Mouse (Mus musculus): ENCODE measurements around the gene Vps72.
A peak's percentile ranks its signal among the peaks of the same experiment; 100 is the strongest.
"Not testable (repeated sequence)": the region's sequence is repeated elsewhere in the genome, so short reads cannot be mapped to it uniquely, and the experiment has no call there.

Vps72 gene

GRCm38 (mm10) chr3:95110911-95111726, at the start of gene Vps72:
TSS of gene Vps72 (plus strand) at chr3:95111022.
- DNase-seq (ENCODE audit: low spot score), result peak; percentile 81

GRCm38 (mm10) chr3:95063741-95064140, 47.1 kb upstream of the Vps72 start:
- DNase-seq (ENCODE audit: low spot score), result no peak

GRCm38 (mm10) chr3:95065553-95065952, 45.3 kb upstream of the Vps72 start:
- DNase-seq (ENCODE audit: low spot score), result no peak

- DNase-seq (ENCODE audit: low spot score), result no peak
Measured at GRCm38 (mm10) chr3:95066095-95066494, 44.7 kb upstream of the Vps72 start.

GRCm38 (mm10) chr3:95066570-95066969, 44.3 kb upstream of the Vps72 start:
- no peak for DNase-seq (ENCODE audit: low spot score)

- no peak for DNase-seq (ENCODE audit: low spot score)
Measured at GRCm38 (mm10) chr3:95071606-95072005, 39.2 kb upstream of the Vps72 start.

- DNase-seq (ENCODE audit: low spot score), result no peak
Measured at GRCm38 (mm10) chr3:95088071-95088470, 22.8 kb upstream of the Vps72 start.

- DNase-seq (ENCODE audit: low spot score), result no peak
Measured at GRCm38 (mm10) chr3:95100854-95101253, 10.0 kb upstream of the Vps72 start.

- no peak for DNase-seq (ENCODE audit: low spot score)
Measured at GRCm38 (mm10) chr3:95105121-95105520, 5.7 kb upstream of the Vps72 start.

- DNase-seq (ENCODE audit: low spot score), result no peak
Measured at GRCm38 (mm10) chr3:95105586-95106337, 5.1 kb upstream of the Vps72 start.

- DNase-seq (ENCODE audit: low spot score), result peak; percentile 94
Measured at GRCm38 (mm10) chr3:95106338-95107117, 4.3 kb upstream of the Vps72 start, which contains the start of gene Pip5k1a. TSS of gene Pip5k1a (minus strand) at chr3:95106930.

GRCm38 (mm10) chr3:95107308-95107707, 3.5 kb upstream of the Vps72 start:
- not testable (repeated sequence) for DNase-seq (ENCODE audit: low spot score)

- DNase-seq (ENCODE audit: low spot score), result no peak
Measured at GRCm38 (mm10) chr3:95107898-95108297, 2.9 kb upstream of the Vps72 start.

- DNase-seq (ENCODE audit: low spot score), result no peak
Measured at GRCm38 (mm10) chr3:95112760-95113159, 1.9 kb downstream of the Vps72 start.

GRCm38 (mm10) chr3:95117751-95118150, 6.9 kb downstream of the Vps72 start:
- no peak for DNase-seq (ENCODE audit: low spot score)

- no peak for DNase-seq (ENCODE audit: low spot score)
Measured at GRCm38 (mm10) chr3:95121580-95121979, 10.8 kb downstream of the Vps72 start.

- no peak for DNase-seq (ENCODE audit: low spot score)
Measured at GRCm38 (mm10) chr3:95124246-95124645, 13.4 kb downstream of the Vps72 start, which contains the start of gene Tmod4. TSS of gene Tmod4 (plus strand) at chr3:95124476.

GRCm38 (mm10) chr3:95124972-95125371, 14.2 kb downstream of the Vps72 start:
- DNase-seq (ENCODE audit: low spot score), result no peak

GRCm38 (mm10) chr3:95129226-95129651, 18.4 kb downstream of the Vps72 start:
- no peak for DNase-seq (ENCODE audit: low spot score)

- DNase-seq (ENCODE audit: low spot score), result no peak
Measured at GRCm38 (mm10) chr3:95130081-95130480, 19.3 kb downstream of the Vps72 start.

GRCm38 (mm10) chr3:95132389-95132788, 21.6 kb downstream of the Vps72 start:
- not testable (repeated sequence) for DNase-seq (ENCODE audit: low spot score)

GRCm38 (mm10) chr3:95133176-95133575, 22.4 kb downstream of the Vps72 start:
- no peak for DNase-seq (ENCODE audit: low spot score)

All from left cerebral cortex, adult 11 months (tissue).